Mouse (Mus musculus) forebrain, embryonic 16.5 days (tissue): ENCODE measurements at regions not wholly inside any gene's neighbourhood (a gene's known extent, or its start where the extent isn't known, plus 50 kb on each side); places are given as distances from the start of the nearest gene placed in this dataset.

Source experiments
- ATAC-seq: fragments of 200-750 bp; cut with Nextera tagmentation; 2 replicates; pipeline ENCODE4 v1.8.0; 2017; ENCODE audit warnings: mild to moderate bottlenecking, moderate library complexity
- H3K27ac ChIP-seq: fragments of 300-500 bp; sonication (generic); 2 replicates; pipeline ENCODE4 v1.5.1; 2014; ENCODE audit warnings: low read length, control low read depth
- H3K27me3 ChIP-seq: fragments of 300-500 bp; sonication (generic); replicated peaks from 2 replicates; pipeline ENCODE4 v1.6.1; 2014; ENCODE audit warnings: low read length; ENCODE audit not compliant: control insufficient read depth, insufficient read depth
- H3K36me3 ChIP-seq: fragments of 300-500 bp; sonication (generic); 2 replicates; pipeline ENCODE4 v1.6.1; 2014; ENCODE audit not compliant: control insufficient read depth, insufficient read depth
- H3K4me1 ChIP-seq: fragments of 300-500 bp; sonication (generic); replicated peaks from 2 replicates; pipeline ENCODE4 v1.6.1; 2014; ENCODE audit warnings: low read length; ENCODE audit not compliant: control insufficient read depth, insufficient read depth
- H3K4me2 ChIP-seq: fragments of 300-500 bp; sonication (generic); 2 replicates; pipeline ENCODE4 v1.6.1; 2014; ENCODE audit warnings: mild to moderate bottlenecking, low read length, control low read depth
- H3K4me3 ChIP-seq: fragments of 300-500 bp; sonication (generic); replicated peaks from 2 replicates; pipeline ENCODE4 v1.5.1; 2014; ENCODE audit warnings: mild to moderate bottlenecking, low read length, control low read depth
- H3K9ac ChIP-seq: fragments of 300-500 bp; sonication (generic); replicated peaks from 2 replicates; pipeline ENCODE4 v1.6.1; 2014; ENCODE audit warnings: low read depth, low read length, control low read depth
- H3K9me3 ChIP-seq: fragments of 300-500 bp; sonication (generic); 2 replicates; pipeline ENCODE4 v1.6.1; 2016; ENCODE audit warnings: low read length; ENCODE audit not compliant: control insufficient read depth
- WGBS: fragments of 180-500 bp; shearing (Covaris S2); extraction: QIAGEN DNeasy Blood & Tissue Kit; methylation state at CpG from one replicate; pipeline ENCODE4 v1.1.7; 2014; 5-methylcytosine and 5-hydroxymethylcytosine counted together

DNA sequence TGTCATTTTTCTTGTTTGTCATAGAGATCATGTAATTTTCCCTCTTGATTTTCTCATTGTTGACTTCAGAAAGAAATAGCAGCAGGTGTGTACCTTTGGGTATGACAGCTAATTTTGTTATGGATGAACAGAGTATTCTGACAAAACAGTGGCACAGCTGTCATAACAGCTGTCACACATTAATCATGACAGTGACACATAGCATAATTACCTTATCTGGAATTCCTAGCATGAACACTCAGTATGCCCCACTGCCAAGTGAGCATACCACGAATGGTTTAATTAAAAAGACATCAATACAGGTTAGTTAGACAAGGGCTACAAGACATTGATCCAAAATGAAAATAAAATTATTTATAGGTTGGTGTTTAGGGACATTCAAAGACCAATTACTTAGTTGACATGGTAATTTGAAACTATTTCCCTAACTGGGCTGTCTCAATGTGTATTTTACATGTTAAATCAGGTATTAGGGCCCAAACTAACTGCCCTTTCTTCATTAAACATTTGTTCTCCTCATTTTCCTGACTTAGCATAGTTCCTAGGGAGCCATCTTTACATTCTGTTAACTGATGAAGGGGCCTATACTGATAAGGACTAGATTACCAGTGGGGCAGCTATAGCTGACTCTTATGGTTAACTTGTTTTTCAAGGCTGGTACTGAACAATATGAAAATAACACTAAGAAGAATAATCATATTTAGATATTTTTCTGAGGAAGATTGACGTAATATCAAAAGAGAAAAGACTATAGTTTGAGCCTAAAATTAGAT, 52.2 kb downstream of the Aldoart1 start:
- H3K27me3 ChIP-seq, result no peaks in the 10 kb centered on the region
- H3K9me3 ChIP-seq, result no peaks in the 10 kb centered on the region
- H3K4me2 ChIP-seq, result no peak overlapping the region
- ATAC-seq, result peak; percentile 83
- no peaks in the 10 kb centered on the region for H3K4me1 ChIP-seq
- WGBS, result 65% methylated on average over 2 of the region's 2 CpGs
- H3K36me3 ChIP-seq, result no peaks in the 10 kb centered on the region
- H3K4me3 ChIP-seq, result no peak overlapping the region
- H3K9ac ChIP-seq, result no peak overlapping the region
- H3K27ac ChIP-seq, result no peak overlapping the region

DNA sequence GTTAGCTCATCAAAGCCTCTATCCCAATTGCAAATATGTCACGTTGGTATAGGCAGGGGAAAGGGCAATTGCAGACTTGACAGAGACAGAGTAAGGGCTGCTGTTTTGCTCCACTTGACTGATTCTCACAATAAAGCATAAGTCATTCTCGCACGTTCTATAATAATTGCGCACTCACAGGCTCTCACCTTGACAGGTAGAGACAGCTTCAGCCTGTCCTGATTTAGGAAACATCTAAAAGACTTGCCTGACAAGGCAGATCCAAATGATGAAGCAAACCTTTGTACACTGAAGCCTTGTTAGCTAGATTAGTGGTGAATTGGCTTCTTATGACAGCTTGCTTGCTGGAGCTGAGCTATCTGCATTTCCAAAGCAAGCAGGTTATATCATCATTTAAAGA, 52.9 kb downstream of the Aldoart1 start:
- Histone ChIP-seq H3K9me3 (no peaks in the 10 kb centered on the region), H3K27me3 (no peaks in the 10 kb centered on the region), H3K4me2 (no peak overlapping the region), H3K36me3 (no peaks in the 10 kb centered on the region), H3K27ac (no peak overlapping the region), H3K4me1 (no peaks in the 10 kb centered on the region), H3K9ac (no peak overlapping the region), H3K4me3 (no peak overlapping the region)
- 62% methylated on average over 4 of the region's 4 CpGs for WGBS
- peak; percentile 55; the same call in 1 of the 2 replicates for ATAC-seq

GRCm38 (mm10) chr4:72788796-72789195, 63.6 kb downstream of the Aldoart1 start:
- WGBS, result 95% methylated on average over 4 of the region's 4 CpGs
- no peaks in the 10 kb centered on the region for H3K27me3 ChIP-seq

DNA sequence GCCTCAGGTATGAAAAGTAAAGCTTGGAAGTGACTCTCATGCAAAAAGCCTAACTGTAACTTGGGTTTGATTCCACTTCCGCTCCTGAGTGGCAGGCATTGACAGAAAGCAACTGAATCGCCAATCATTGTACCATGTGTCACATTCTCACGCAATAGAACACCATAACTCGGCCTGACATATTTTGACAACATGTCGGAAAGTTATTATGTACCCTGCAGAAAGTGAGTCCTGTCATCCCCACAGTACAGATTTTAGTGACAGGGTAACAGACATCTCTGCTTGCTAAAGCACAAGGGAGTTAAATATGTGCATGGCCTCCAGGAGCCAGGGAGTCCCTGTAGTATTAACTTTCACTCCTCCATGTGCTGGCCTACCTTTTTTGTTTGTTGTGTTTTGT, 85.5 kb downstream of the Aldoart1 start:
- ATAC-seq, result peak; percentile 94
- no peaks in the 10 kb centered on the region for H3K36me3 ChIP-seq
- H3K27ac ChIP-seq, result no peak overlapping the region
- H3K27me3 ChIP-seq, result no peaks in the 10 kb centered on the region
- no peak overlapping the region for H3K9ac ChIP-seq
- no peak overlapping the region for H3K4me2 ChIP-seq
- H3K4me1 ChIP-seq, result peaks cover 4% of the 10 kb centered on the region; the same call in 1 of the 2 replicates
- no peak overlapping the region for H3K4me3 ChIP-seq
- H3K9me3 ChIP-seq, result no peaks in the 10 kb centered on the region
- WGBS, result 45% methylated on average over 5 of the region's 5 CpGs

More at GRCm38 (mm10) chr4:72788796-72789195, 63.6 kb downstream of the Aldoart1 start:
- H3K27ac ChIP-seq, result no peak overlapping the region
- ATAC-seq, result no peak
- no peaks in the 10 kb centered on the region for H3K4me1 ChIP-seq
- H3K4me3 ChIP-seq, result no peak overlapping the region
- no peaks in the 10 kb centered on the region for H3K9me3 ChIP-seq
- H3K4me2 ChIP-seq, result no peak overlapping the region
- no peaks in the 10 kb centered on the region for H3K36me3 ChIP-seq
- no peak overlapping the region for H3K9ac ChIP-seq

- no peak overlapping the region for H3K4me2 ChIP-seq
- no peaks in the 10 kb centered on the region for H3K36me3 ChIP-seq
- no peak overlapping the region for H3K27ac ChIP-seq
- ATAC-seq, result peak; percentile 79
- 37% methylated on average over 2 of the region's 2 CpGs for WGBS
- peaks cover 4% of the 10 kb centered on the region; the same call in 1 of the 2 replicates for H3K4me1 ChIP-seq
- no peak overlapping the region for H3K9ac ChIP-seq
- H3K9me3 ChIP-seq, result no peaks in the 10 kb centered on the region
- no peaks in the 10 kb centered on the region for H3K27me3 ChIP-seq
- no peak overlapping the region for H3K4me3 ChIP-seq
These were observed 86.0 kb downstream of the Aldoart1 start for GRCm38 (mm10) chr4:72766386-72766785.
